Mouse (Mus musculus) cerebellum, adult 2 months (tissue): ENCODE measurements around the gene Hal.

Source experiments
- CTCF ChIP-seq: fragments of 200-500 bp; IDR thresholded peaks from 2 replicates; pipeline ENCODE4 v1.5.1; 2011; ENCODE audit warnings: low read depth, mild to moderate bottlenecking, control low read depth, low read length, moderate library complexity, borderline replicate concordance; ENCODE audit not compliant: insufficient read depth
- POLR2A ChIP-seq: fragments of 200-500 bp; IDR thresholded peaks from 2 replicates; pipeline ENCODE4 v1.6.1; 2011; ENCODE audit warnings: low read length, control low read depth, borderline replicate concordance; ENCODE audit not compliant: insufficient read depth

DNA sequence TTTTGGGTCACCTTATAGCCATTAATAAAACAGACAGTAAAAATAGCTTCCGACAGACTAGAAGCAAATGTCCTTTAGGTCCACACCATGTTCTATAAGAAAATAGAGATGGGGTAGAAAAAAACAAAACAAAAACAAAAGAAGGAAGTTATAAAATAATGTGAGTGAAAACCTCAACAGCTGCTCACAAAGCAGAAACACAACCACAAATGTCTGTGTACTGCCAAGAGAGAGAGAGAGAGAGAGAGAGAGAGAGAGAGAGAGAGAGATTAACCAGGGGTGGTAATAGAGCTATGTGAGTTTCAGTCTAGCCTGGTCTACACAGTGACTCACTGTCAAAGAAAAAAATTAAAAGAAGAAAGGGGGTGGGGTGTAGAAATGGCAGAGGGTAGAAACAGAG is 53.0 kb downstream of the Hal start:
- TF ChIP-seq CTCF, result no peak
- TF ChIP-seq POLR2A, result no peak
